Mouse (Mus musculus) stomach, embryonic 14.5 days (tissue): Measurements from ENCODE around the gene Sdhaf4. TPM values are rescaled to one million over a fixed set of nuclear protein-coding genes. Genes with fewer than 3 reads are reported as not detected.

Source experiments
- polyA plus RNA-seq: library from polyadenylated mRNA; unstranded; fragments of >200 nt; fragmentation: Nextera tagmentation; extraction: Ambion mirVana; gene quantifications from 2 replicates; pipeline ENCODE4 v1.2.1, GENCODE M21; 2014

Sdhaf4 gene
- polyA plus RNA-seq, 1 experiment from 2014 or later = 83.7 TPM

Other genes with a start within 250 kb of the Sdhaf4 start
- gene B3gat2, start 243.9 kb downstream of the Sdhaf4 start, polyA plus RNA-seq = 0.83 and 0.88 TPM in 2 replicates
- 35.4 and 41.4 TPM in 2 replicates for gene Smap1, start 83.3 kb downstream of the Sdhaf4 start, polyA plus RNA-seq
- gene Fam135a, start 94.7 kb upstream of the Sdhaf4 start, polyA plus RNA-seq = 35.9 and 37.5 TPM in 2 replicates
- 2.1 and 3.2 TPM in 2 replicates for gene Col9a1, start 172.0 kb upstream of the Sdhaf4 start, polyA plus RNA-seq